Mouse (Mus musculus) ES-Bruce4 (cell line): ENCODE results near the gene Arih2.

Experiments
- CTCF ChIP-seq: IDR thresholded peaks from one replicate; pipeline ENCODE4 v1.8.1; 2011; ENCODE audit warnings: low read depth, low read length
- EP300 ChIP-seq: IDR thresholded peaks from 2 replicates; pipeline ENCODE4 v1.6.1; 2011; ENCODE audit warnings: low read depth, low read length; ENCODE audit not compliant: insufficient read depth
- POLR2A ChIP-seq: IDR thresholded peaks from one replicate; pipeline ENCODE4 v1.8.1; 2011; ENCODE audit warnings: low read length; ENCODE audit not compliant: insufficient read depth

GRCm38 (mm10) chr9:108591462-108591861 is 57.7 kb downstream of the Arih2 start:
- TF ChIP-seq CTCF (no peak), POLR2A (no peak), EP300 (no peak)
